Mouse (Mus musculus) heart, adult 2 months (tissue): Measurements from ENCODE around the gene Col4a2. TPM values are rescaled to one million over a fixed set of nuclear protein-coding genes. Genes with fewer than 3 reads are reported as not detected.
A peak's percentile ranks its signal among the peaks of the same experiment; 100 is the strongest.

Source experiments
- DNase-seq, 2 experiments: peaks; one replicate each; pipeline ENCODE4 v3.0.0; 2021
- H3K27ac ChIP-seq: fragments of 200-600 bp; 2 replicates; pipeline ENCODE4 v1.8.1; 2022
- H3K27me3 ChIP-seq: fragments of 200-500 bp; 2 replicates; pipeline ENCODE4 v1.6.1; 2012; ENCODE audit warnings: mild to moderate bottlenecking, low read length, inconsistent platforms, mixed read lengths; ENCODE audit not compliant: control insufficient read depth, insufficient read depth
- H3K36me3 ChIP-seq: fragments of 200-500 bp; 2 replicates; pipeline ENCODE4 v1.6.1; 2012; ENCODE audit warnings: low read length, inconsistent platforms; ENCODE audit not compliant: control insufficient read depth, insufficient read depth
- H3K4me1 ChIP-seq: fragments of 200-500 bp; 2 replicates; pipeline ENCODE4 v1.6.1; 2011; ENCODE audit warnings: low read length; ENCODE audit not compliant: control insufficient read depth, insufficient read depth
- H3K4me3 ChIP-seq: fragments of 200-600 bp; 2 replicates; pipeline ENCODE4 v1.8.1; 2022
- H3K79me2 ChIP-seq: fragments of 200-500 bp; replicated peaks from 2 replicates; pipeline ENCODE4 v1.6.1; 2012; ENCODE audit warnings: mild to moderate bottlenecking, inconsistent platforms, low read length, moderate library complexity, mixed read lengths; ENCODE audit not compliant: control insufficient read depth, insufficient read depth
- H3K9ac ChIP-seq: fragments of 200-500 bp; 2 replicates; pipeline ENCODE4 v1.6.1; 2012; ENCODE audit warnings: low read depth, mild to moderate bottlenecking, control low read depth, inconsistent platforms, low read length, mixed read lengths
- CTCF ChIP-seq: fragments of 200-600 bp; IDR thresholded peaks from 2 replicates; pipeline ENCODE4 v1.8.1; 2022; ENCODE audit warnings: antibody characterized with exemption, mild to moderate bottlenecking, moderate library complexity
- EP300 ChIP-seq: fragments of 200-500 bp; IDR thresholded peaks from 2 replicates; pipeline ENCODE4 v1.6.1; 2011; ENCODE audit warnings: low read depth, low read length, control low read depth; ENCODE audit not compliant: insufficient read depth
- POLR2A ChIP-seq: fragments of 200-500 bp; IDR thresholded peaks from 2 replicates; pipeline ENCODE4 v1.6.1; 2011; ENCODE audit warnings: mild to moderate bottlenecking, low read depth, low read length, control low read depth; ENCODE audit not compliant: insufficient read depth
- WGBS: fragments of 180-500 bp; shearing (Covaris S2); methylation state at CpG from one replicate; pipeline ENCODE4 v1.1.7; 2018; 5-methylcytosine and 5-hydroxymethylcytosine counted together
- intact Hi-C: fragments of 180-260 bp; cut with DNase I; formaldehyde crosslinking; loops from one replicate; pipeline ENCODE4 v1.15.1; 2025
- polyA plus RNA-seq: library from polyadenylated mRNA; depleted of rRNA; stranded (reverse); fragments of >200 nt; gene quantifications from 2 replicates; pipeline ENCODE4 v1.2.3, GENCODE M21; 2012
- total RNA-seq, 2 experiments: library from RNA; stranded (reverse); gene quantifications; 2 replicates each; pipeline ENCODE4 v1.2.3; 2021

The Col4a2 gene
- total and polyA plus RNA-seq, 3 experiments = 104 to 172 (median 139) TPM

DNA sequence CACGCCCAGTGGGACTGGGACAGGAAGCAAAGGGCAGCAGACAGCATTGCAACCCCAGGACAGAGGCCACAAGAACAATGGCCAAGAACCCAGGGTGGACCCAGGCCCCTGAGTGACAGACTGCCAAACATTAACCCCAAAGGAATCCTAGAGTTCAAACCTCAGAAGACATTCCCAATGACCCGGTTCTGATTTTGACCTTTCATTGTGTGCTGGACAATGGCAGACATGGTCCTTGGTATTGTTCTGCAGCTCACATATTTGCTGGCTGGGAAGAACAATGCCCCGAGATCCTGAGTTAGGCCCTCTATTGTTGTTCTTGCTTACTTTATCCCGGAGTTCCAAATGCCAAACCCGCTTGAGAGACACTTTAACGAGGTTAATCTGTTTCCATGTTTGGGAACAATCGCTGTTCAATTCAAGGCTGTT lies 4.0 kb upstream of the Col4a2 start:
- intact Hi-C loops = loop anchor here (2.0 kb wide), 2 partner anchors 30 to 56 kb away; no protein-coding TSS in a partner anchor
- DNase-seq = peak; percentile 48 to 58
- TF ChIP-seq EP300 (no peak), POLR2A (no peak), CTCF (no peak)
- Histone ChIP-seq H3K27ac (peak overlapping the region; percentile 100), H3K4me1 (peaks cover 38% of the 10 kb centered on the region), H3K36me3 (peaks cover 23% of the 10 kb centered on the region), H3K79me2 (peaks cover 13% of the 10 kb centered on the region), H3K4me3 (peak overlapping the region; percentile 99), H3K9ac (no peak overlapping the region), H3K27me3 (no peaks in the 10 kb centered on the region)
- 42% methylated on average over 7 of the region's 7 CpGs for WGBS

- WGBS = 27% methylated on average over 5 of the region's 5 CpGs
- peaks cover 11% of the 10 kb centered on the region for H3K79me2 ChIP-seq
- no peak overlapping the region for H3K9ac ChIP-seq
- TF ChIP-seq EP300 (no peak), CTCF (no peak), POLR2A (no peak)
- no peaks in the 10 kb centered on the region for H3K27me3 ChIP-seq
- H3K4me1 ChIP-seq = peaks cover 35% of the 10 kb centered on the region
- peak overlapping the region; percentile 100 for H3K27ac ChIP-seq
- intact Hi-C loops = loop anchor here (2.0 kb wide), 2 partner anchors 30 to 56 kb away; no protein-coding TSS in a partner anchor
- H3K4me3 ChIP-seq = peak overlapping the region; percentile 99
- peaks cover 23% of the 10 kb centered on the region for H3K36me3 ChIP-seq
- DNase-seq = peak in 1 of 2 experiments; percentile 26
These were observed 3.4 kb upstream of the Col4a2 start for GRCm38 (mm10) chr8:11309226-11309625.

DNA sequence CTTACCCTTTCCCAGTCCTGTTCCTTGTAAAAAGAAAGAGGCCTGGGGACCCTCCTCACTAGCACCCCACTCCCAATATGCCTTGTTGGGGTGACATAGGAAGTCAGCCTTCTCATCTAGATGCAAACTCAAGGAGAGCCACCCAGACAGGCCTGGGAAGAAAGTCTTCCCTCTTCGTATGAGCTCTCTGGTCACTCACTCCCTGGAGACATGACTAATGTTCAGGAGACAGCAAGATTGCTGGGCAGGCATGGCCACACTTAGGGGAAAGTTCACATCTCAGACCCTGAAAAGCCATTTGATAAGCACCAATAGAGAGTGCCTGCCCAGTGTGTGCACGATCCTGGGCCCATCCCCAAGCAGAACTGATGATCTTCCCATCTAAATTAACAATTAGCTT lies 2.6 kb upstream of the Col4a2 start:
- Histone ChIP-seq H3K27ac (peak overlapping the region; percentile 100), H3K79me2 (peaks cover 8% of the 10 kb centered on the region), H3K4me1 (peaks cover 31% of the 10 kb centered on the region), H3K4me3 (peak overlapping the region; percentile 99), H3K36me3 (peaks cover 18% of the 10 kb centered on the region), H3K9ac (peak overlapping the region; percentile 30; the same call in 1 of the 2 replicates), H3K27me3 (no peaks in the 10 kb centered on the region)
- intact Hi-C loops = loop anchor here (2.0 kb wide), 1 partner anchor 27 kb away; no protein-coding TSS in a partner anchor
- WGBS = 26% methylated on average over 2 of the region's 2 CpGs
- TF ChIP-seq POLR2A (no peak), CTCF (no peak), EP300 (no peak)
- no peak for DNase-seq

GRCm38 (mm10) chr8:11311681-11312348 lies 790 bp upstream of the Col4a2 start:
- peaks cover 34% of the 10 kb centered on the region for H3K4me1 ChIP-seq
- TF ChIP-seq CTCF (0 out of 2 replicates have a peak, but pooled peaks have one; percentile 17), EP300 (peak; percentile 84), POLR2A (peak; percentile 58)
- peak; percentile 76 to 86 for DNase-seq
- peak overlapping the region; percentile 99 for H3K4me3 ChIP-seq
- WGBS = 3% methylated on average over 34 of the region's 34 CpGs
- intact Hi-C loops = loop anchor here (2.0 kb wide), 4 partner anchors 25 to 81 kb away; no protein-coding TSS in a partner anchor
- H3K79me2 ChIP-seq = peaks cover 9% of the 10 kb centered on the region
- H3K27me3 ChIP-seq = no peaks in the 10 kb centered on the region
- H3K9ac ChIP-seq = peak overlapping the region; percentile 98
- H3K36me3 ChIP-seq = peaks cover 12% of the 10 kb centered on the region
- peak overlapping the region; percentile 100 for H3K27ac ChIP-seq

- TF ChIP-seq CTCF (no peak), EP300 (0 out of 2 replicates have a peak, but pooled peaks have one; percentile 24), POLR2A (peak; percentile 77)
- Histone ChIP-seq H3K36me3 (peaks cover 10% of the 10 kb centered on the region), H3K4me3 (peak overlapping the region; percentile 99), H3K9ac (peak overlapping the region; percentile 98), H3K79me2 (peaks cover 8% of the 10 kb centered on the region; the same call in 1 of the 2 replicates), H3K27ac (peak overlapping the region; percentile 100), H3K27me3 (no peaks in the 10 kb centered on the region), H3K4me1 (peaks cover 24% of the 10 kb centered on the region)
- intact Hi-C loops = loop anchor here (2.0 kb wide), 3 partner anchors 53 to 79 kb away; no protein-coding TSS in a partner anchor
- peak; percentile 69 to 74 for DNase-seq
- WGBS = 2% methylated on average over 45 of the region's 45 CpGs
These were observed 839 bp downstream of the Col4a2 start for GRCm38 (mm10) chr8:11313176-11314111.
